Mouse (Mus musculus) gastrocnemius, adult 18-20 months (tissue): ENCODE measurements around the gene Pdzd2. TPM values are rescaled to one million over a fixed set of nuclear protein-coding genes. Genes with fewer than 3 reads are reported as not detected.

Experiments used
- DNase-seq: peaks from one replicate; pipeline ENCODE4 v3.0.0; 2021; ENCODE audit warnings: low spot score
- microRNA-seq: library from miRNA; unstranded; fragments of <30 nt; microRNA quantifications from one replicate; pipeline ENCODE4 v1.2.0, GENCODE M21; 2021
- total RNA-seq, 2 experiments: library from RNA; stranded (reverse); gene quantifications; 2 replicates each; pipeline ENCODE4 v1.2.3; 2021

Pdzd2 gene
- total RNA-seq, 2 experiments from 2014 or later = 14.1 to 16.3 TPM

DNA sequence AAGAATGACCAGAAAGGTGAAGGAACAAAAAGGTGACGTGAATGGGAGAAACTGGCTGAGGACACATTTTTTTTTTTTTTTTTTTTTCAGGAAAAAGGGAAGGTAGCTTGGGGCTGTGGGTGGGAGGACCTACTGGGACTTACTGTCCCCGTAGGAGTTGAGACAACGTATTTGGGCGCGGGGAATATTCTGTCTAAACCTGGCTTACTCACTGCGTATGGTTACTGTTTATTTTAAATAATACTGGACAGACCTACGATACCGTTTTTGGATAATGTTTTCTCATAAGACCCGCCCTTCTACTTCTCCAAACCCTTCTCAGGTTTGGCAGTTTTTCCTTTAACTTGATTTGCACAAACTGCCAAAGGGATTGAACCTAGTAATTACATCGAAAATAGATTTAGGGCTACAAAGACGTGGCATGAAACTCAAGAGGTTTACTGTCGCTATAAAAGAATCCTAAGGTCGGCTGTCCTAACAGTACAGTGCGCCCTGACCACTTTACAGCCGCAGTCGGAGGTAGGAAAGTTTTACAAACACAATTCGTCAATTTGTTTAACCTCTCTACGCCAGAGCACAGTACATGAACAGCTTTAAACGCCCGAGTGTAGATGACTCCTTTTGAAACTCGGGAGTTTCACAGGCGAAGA is 419.2 kb downstream of the Pdzd2 start:
- DNase-seq = no peak

- no peak for DNase-seq
Measured at GRCm38 (mm10) chr15:12319889-12320288, 419.8 kb downstream of the Pdzd2 start.

DNA sequence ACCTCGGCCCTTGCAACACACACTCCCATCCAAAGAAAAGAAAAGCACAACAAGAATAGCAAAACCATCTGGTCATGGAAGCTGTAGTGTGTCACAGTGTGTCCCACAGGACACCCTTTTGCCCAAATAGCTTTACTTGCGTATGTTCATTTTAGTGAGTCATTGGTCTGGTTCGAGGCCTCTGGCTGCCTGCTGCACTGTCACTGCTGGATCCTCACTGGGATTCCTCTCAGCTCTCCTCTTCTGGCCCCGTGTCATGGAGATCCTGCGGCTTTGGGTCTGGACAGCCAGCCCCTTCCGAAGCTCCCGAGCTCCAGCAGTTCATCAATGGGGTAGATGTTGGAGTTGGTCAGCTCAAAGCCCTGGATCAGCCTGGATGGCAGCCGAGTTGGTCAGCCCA is 421.3 kb downstream of the Pdzd2 start:
- no peak for DNase-seq

DNA sequence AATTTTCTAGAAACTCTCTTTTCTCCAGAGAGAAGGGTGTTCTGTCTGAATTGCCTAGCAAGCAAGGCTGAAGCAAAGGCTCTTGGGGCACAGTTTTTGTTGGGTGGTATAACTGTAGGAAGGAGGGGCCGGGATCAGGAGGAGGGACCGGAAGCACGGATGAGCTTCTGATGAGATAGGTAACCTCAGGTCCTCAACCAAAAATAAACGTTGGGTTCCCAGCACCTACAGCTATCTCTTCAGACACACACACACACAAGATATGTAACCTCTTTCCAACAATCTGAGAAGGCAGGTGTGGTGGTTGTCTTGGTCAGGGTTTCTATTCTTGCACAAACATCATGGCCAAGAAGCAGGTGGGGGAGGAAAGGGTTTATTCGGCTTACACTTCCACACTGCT is 422.4 kb downstream of the Pdzd2 start:
- DNase-seq = no peak

- no peak for DNase-seq
Measured at GRCm38 (mm10) chr15:12315996-12316395, 423.7 kb downstream of the Pdzd2 start.

DNA sequence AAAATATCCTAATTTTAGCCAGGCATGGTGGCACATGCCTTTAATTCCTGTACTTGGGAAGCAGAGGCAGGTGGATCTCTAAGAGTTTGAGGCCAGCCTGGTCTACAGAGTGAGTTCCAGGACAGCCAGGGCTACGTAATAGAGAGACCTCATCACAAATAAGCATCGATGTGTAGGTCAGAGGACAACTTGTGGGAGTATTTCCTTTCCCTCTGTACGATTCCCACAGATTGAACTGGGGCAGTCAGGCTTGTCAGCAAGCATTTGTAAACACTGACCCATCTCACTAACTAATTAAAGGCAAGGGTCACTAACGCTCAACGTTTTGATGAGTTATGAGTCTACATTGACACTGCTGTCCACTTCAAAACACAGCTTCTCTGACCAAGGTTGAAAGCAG is 425.1 kb downstream of the Pdzd2 start:
- DNase-seq = no peak

DNA sequence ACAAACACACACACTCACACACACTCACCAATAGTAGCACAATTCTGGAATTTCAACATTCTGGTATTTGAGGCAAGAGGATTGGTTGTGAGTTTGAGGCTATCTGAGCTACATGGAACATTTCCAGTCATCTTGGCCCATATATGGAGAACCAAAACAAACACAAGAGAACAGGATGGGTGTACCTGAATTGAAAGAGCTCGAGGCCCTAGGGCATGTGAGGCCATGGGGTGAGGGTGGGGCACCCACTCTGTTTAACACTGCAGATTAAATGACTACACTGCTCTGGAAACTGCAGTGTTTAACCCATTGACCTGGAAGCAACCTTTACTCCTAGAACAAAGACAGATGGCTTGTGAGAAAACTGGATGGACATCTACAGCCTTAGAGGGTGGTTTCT is 426.5 kb downstream of the Pdzd2 start:
- DNase-seq = no peak

- no peak for DNase-seq
Measured at GRCm38 (mm10) chr15:12311465-12311864, 428.3 kb downstream of the Pdzd2 start.

- no peak for DNase-seq
Measured at GRCm38 (mm10) chr15:12310676-12311075, 429.0 kb downstream of the Pdzd2 start.

Small RNA genes lying within 50 kb of the gene (microRNA-seq; reads per million reads assigned to microRNA genes)
- gene Gm24135 = not detected
- gene Gm24302 = not detected

Other genes with a start within 250 kb of the Pdzd2 start
- 10 to 100 TPM; 19.3 to 22.0 TPM for gene 6030458C11Rik, start 84.7 kb upstream of the Pdzd2 start, total RNA-seq
- gene Drosha, start 84.9 kb upstream of the Pdzd2 start, total RNA-seq = 10 to 100 TPM; 35.4 to 39.6 TPM